Mouse (Mus musculus) cortical plate, adult 2 months (tissue): ENCODE results near the gene Cacnb4.

Source experiments
- CTCF ChIP-seq: fragments of 200-500 bp; IDR thresholded peaks from 2 replicates; pipeline ENCODE4 v1.5.1; 2011; ENCODE audit warnings: mild to moderate bottlenecking, control low read depth, low read length; ENCODE audit not compliant: insufficient read depth; ENCODE audit errors: extremely low read depth
- POLR2A ChIP-seq: fragments of 200-500 bp; IDR thresholded peaks from 2 replicates; pipeline ENCODE4 v1.6.1; 2011; ENCODE audit warnings: mild to moderate bottlenecking, low read length, control low read depth; ENCODE audit not compliant: insufficient read depth; ENCODE audit errors: extremely low read depth

GRCm38 (mm10) chr2:52597511-52597910, 79.1 kb downstream of the Cacnb4 start:
- TF ChIP-seq CTCF (no peak), POLR2A (no peak)
